Mouse (Mus musculus) megakaryocyte progenitor cell, adult 5-6 weeks (primary cell): ENCODE data around the gene Dip2c. TPM values are rescaled to one million over a fixed set of nuclear protein-coding genes. Genes with fewer than 3 reads are reported as not detected.
A peak's percentile ranks its signal among the peaks of the same experiment; 100 is the strongest.

Source experiments
- ATAC-seq: replicated peaks from 2 replicates; pipeline ENCODE4 v1.8.0; 2016; ENCODE audit warnings: mild to moderate bottlenecking, moderate TSS enrichment, inconsistent platforms; ENCODE audit not compliant: poor library complexity
- total RNA-seq, 2 experiments: library from RNA; stranded (forward) in 1 of 2; stranded (reverse) in 1 of 2; fragments of 157-497, 149-512 nt in 1 of 2; fragments of 200-1000 nt in 1 of 2; gene quantifications; 2 replicates each; pipeline versions ENCODE4 v1.2.3 to v1.2.4; 2015 to 2017

Dip2c gene
- total RNA-seq, 2 experiments from 2014 or later = 1.6 to 1.8 TPM

GRCm38 (mm10) chr13:9712409-9712808 is 436.1 kb downstream of the Dip2c start:
- ATAC-seq = no peak

GRCm38 (mm10) chr13:9712971-9713370 is 436.6 kb downstream of the Dip2c start:
- no peak for ATAC-seq

GRCm38 (mm10) chr13:9713462-9714134 is 437.3 kb downstream of the Dip2c start:
- peak; percentile 98 for ATAC-seq

GRCm38 (mm10) chr13:9715224-9715623 is 438.9 kb downstream of the Dip2c start:
- no peak for ATAC-seq

Other genes with a start within 250 kb of the Dip2c start
- 77.1 and 82.9 TPM in 2 replicates for gene Larp4b, start 182.6 kb upstream of the Dip2c start, total RNA-seq (2015)
- 73.3 and 90.9 TPM in 2 replicates for gene Larp4b, start 182.6 kb upstream of the Dip2c start, total RNA-seq (2017)